Mouse (Mus musculus) hematopoietic stem cell, adult 5-6 weeks (primary cell): ENCODE measurements around the gene Hist1h4k. TPM values are rescaled to one million over a fixed set of nuclear protein-coding genes. Genes with fewer than 3 reads are reported as not detected.
"Not testable (repeated sequence)": the region's sequence is repeated elsewhere in the genome, so short reads cannot be mapped to it uniquely, and the experiment has no call there.

Experiments used
- ATAC-seq, 2 experiments: fragments of 125-278 bp in 1 of 2; replicated peaks in 1 of 2; 2 replicates each; pipeline ENCODE4 v1.8.0; 2016 to 2017; ENCODE audit warnings: inconsistent platforms in 2 of 2, mild to moderate bottlenecking in 2 of 2, moderate number of reproducible peaks in 2 of 2, low read depth in 1 of 2, moderate TSS enrichment in 1 of 2; ENCODE audit not compliant: low FRiP score in 2 of 2, poor library complexity in 2 of 2, severe bottlenecking in 2 of 2, insufficient read depth in 1 of 2, low TSS enrichment in 1 of 2
- total RNA-seq: library from RNA; stranded (forward); fragments of 172-1452, 232-1000 nt; gene quantifications from 2 replicates; pipeline ENCODE4 v1.2.3, GENCODE M21; 2017

Hist1h4k gene
- total RNA-seq, 1 experiment from 2014 or later = 1,343 TPM

DNA sequence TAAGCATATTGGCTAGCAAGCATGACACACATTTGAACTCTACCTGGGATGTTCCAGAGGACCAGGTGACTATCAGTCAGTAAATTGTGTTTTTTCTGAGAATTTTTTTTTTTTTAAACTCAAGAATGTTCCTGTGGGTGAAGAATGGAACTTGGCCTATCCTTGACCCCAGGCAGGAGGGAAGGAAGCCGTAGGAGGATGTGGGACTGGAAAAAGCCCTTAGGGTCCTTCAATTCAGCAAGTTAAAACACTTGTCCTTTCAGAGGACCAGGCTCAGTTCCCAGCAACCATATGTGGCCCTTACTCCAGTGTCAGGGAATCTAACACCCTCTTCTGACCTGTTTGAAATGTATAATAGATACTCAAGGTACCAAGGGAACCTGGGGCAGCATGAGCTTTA lies 20.8 kb downstream of the Hist1h4k start:
- no peak for ATAC-seq

DNA sequence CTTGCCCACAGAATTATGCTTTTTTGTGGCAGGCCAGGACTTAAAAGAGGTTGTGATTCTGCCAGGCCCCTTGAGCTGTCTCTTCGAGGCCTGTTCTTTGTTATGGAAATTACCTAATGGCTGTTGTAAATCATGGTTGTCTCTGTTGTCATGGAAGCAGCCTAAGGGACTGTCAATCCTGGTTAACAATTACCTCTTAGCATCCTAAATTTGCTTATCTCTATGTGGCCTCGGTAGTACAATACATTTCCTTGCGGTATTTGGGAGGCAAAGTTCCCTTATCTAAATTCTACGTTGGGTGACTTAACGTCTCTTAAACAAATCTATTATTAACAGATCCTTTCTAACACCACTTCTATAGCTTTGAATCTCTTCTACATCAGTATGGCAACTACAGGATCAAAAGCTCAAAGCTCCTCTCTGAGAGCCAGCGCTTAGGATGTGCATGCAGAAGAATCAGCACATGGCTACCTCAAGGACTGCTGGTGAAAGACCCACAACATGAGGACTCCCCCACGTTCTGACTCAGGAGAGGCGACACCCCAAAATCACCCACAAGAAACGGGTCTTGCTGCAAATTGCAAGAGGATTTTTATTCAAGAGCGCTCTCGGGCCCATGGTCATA lies 22.2 kb downstream of the Hist1h4k start:
- no peak for ATAC-seq

DNA sequence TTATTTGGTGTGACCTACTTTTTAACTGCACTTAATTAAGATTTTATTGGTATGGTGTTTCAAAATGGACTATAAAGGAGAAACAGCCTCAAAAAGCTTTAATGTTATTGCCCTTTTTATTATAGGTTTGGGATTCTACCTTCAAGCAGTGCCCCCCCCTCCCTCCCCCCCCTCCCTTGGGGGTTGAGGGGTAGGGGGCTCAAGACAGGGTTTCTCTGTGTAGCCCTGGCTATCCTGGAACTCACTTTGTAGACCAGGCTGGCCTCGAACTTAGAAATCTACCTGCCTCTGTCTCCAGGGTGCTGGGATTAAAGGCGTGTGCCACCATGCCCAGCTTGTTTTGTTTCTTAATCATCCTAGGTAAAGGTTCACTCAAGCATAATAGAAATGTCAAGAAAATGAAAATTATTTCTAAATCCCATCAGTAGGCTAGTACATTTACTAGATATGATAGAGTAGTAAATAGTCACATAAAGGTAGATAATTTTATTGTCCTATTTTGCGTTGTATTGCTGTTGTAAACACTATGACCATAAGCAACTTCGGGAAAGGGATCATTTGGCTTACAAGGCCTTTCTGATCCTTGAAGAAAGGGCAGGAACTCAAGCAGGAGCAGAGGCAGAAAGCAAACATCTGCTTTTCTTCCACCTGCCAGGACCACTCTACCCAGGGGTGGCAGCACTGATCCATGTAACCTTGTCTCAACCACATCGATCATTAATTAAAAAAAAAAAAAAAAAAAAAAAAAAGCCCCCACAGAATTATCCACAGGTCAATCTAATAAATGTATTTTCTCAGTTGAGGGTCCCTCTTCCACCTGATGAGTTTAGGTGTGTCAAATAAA lies 27.1 kb downstream of the Hist1h4k start:
- ATAC-seq = no peak

DNA sequence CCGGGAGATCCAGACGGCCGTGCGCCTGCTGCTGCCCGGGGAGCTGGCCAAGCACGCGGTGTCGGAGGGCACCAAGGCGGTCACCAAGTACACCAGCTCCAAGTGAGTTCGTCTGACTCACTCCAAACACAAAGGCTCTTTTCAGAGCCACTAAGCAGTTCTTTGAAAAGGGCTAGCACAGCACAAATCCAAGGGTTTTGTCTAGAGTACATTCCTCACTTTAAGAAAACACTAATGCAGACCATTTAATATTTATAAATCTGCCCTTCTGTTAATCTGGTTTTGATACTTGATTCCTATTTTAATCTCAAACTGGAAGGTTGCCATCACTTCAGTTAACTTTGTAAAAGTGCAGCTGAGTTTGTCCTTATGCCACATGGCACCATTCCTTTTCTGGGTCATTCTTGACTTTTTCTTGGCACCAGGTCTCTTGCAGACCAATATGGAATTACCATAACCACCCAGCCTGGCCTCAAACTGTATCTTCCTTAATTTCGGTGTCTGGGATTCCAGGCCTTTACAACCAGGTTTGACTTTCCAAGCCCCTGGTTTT lies 27.9 kb downstream of the Hist1h4k start:
- no peak for ATAC-seq

DNA sequence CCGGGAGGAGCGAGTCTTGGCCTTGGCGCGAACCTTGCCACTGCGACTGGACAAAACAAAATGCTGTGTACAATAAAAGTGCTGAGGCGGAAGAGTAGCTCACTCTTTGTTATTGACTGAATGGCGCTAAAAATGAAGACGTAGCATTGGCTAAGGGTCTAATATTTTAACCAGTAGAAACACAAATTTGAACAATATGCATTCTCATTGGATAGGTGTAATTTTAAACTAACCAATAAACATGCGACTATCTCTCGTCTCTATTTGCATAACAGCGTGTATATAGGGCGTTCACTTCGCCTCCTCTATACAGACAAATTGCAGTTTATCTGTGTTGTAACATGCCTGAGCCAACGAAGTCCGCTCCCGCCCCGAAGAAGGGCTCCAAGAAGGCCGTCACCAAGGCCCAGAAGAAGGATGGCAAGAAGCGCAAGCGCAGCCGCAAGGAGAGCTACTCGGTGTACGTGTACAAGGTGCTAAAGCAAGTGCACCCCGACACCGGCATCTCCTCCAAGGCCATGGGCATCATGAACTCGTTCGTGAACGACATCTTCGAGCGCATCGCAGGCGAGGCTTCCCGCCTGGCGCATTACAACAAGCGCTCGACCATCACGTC lies 28.4 kb downstream of the Hist1h4k start, which contains the start of gene Hist1h2bm:
Gene Hist1h2bm (plus strand): TSS at position 288 of the 616 bp plus-strand sequence.
- ATAC-seq = peak; percentile 97 to 98

DNA sequence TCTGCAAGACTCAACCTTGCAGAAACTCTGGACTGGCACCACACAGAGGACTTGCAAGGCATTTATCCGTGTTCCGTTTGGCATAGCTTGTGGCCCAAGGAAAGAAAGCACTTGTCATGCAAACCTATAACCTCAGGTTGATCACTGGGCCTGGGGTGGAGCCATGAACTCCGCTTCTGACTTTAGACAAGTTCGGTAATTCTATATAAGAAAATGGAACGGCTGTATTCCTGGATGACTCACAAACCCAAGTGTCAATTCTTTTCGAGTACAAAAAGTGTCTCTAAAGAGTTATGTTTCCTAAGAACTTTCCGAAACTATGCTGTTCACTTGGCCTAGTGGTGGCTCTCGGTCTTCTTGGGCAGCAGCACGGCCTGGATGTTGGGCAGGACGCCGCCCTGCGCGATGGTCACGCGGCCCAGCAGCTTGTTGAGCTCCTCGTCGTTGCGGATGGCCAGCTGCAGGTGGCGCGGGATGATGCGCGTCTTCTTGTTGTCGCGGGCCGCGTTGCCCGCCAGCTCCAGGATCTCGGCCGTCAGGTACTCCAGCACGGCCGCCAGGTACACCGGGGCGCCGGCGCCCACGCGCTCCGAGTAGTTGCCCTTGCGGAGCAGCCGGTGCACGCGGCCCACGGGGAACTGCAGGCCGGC lies 29.1 kb downstream of the Hist1h4k start:
- ATAC-seq = not testable (repeated sequence)

DNA sequence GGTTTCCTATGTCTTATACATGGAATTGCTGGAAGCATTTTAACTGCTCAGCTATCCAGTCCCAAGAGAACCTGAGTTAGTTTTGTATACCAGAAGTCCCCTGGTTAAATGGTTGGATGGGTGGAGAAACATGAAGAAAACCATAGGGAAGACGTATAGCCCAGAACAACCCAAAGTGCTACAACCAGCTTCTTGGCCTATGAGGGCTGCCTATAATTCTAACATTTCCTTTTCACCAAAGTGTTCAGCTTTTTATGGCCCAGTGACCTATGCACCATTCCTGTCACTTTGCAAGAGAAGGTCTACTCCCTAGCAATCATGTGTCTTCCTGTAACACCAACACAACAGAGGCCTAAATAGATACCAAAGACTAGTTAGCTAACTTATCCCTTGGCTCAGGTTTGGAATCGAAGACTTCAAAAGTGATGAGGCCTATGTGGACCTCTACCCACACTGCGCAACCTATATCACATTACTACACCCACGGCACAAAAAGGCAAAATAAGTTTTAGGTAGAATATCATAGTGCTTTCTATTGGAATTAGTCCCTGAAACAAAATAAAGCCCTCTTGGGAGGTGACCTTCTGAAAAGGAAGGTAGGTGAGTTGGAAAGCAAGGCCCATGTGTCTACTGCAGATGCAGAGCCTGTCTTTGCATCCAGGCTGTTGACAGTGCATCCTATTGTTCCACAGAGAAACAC lies 31.8 kb downstream of the Hist1h4k start:
- ATAC-seq = no peak

DNA sequence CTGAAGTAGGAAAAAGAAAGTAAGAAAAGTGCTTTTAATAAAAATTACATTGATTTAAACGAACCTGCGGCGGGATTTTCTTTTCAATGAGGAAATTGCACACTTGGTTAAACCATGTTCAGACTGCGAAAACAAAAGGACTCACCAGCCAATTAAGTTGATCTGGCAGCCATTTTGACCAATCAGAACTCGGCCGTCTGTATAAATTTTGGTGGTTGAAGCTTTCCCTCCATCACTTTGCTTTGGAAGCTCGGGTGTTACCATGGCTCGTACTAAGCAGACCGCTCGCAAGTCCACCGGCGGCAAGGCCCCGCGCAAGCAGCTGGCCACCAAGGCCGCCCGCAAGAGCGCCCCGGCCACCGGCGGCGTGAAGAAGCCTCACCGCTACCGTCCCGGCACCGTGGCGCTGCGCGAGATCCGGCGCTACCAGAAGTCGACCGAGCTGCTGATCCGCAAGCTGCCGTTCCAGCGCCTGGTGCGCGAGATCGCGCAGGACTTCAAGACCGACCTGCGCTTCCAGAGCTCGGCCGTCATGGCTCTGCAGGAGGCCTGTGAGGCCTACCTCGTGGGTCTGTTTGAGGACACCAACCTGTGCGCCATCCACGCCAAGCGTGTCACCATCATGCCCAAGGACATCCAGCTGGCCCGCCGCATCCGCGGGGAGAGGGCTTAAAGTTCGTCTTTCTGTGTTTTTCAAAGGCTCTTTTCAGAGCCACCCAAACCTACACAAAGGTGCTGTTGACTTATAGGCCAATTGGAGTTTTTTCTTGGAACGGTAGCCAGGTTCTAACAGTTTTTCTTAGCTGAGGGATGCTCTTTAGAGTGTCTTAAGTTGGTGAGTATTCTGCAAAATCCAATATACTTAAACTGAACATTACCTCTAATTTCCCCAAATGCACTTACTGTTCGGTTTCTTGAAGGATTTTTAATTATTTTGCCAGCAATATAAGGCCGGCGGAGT lies 32.6 kb downstream of the Hist1h4k start, which contains the start of gene Hist1h3h:
Gene Hist1h3h (plus strand): TSS at position 263 of the 961 bp plus-strand sequence.
- ATAC-seq = peak; percentile 40 to 48; a peak in 3 of 4 replicates

DNA sequence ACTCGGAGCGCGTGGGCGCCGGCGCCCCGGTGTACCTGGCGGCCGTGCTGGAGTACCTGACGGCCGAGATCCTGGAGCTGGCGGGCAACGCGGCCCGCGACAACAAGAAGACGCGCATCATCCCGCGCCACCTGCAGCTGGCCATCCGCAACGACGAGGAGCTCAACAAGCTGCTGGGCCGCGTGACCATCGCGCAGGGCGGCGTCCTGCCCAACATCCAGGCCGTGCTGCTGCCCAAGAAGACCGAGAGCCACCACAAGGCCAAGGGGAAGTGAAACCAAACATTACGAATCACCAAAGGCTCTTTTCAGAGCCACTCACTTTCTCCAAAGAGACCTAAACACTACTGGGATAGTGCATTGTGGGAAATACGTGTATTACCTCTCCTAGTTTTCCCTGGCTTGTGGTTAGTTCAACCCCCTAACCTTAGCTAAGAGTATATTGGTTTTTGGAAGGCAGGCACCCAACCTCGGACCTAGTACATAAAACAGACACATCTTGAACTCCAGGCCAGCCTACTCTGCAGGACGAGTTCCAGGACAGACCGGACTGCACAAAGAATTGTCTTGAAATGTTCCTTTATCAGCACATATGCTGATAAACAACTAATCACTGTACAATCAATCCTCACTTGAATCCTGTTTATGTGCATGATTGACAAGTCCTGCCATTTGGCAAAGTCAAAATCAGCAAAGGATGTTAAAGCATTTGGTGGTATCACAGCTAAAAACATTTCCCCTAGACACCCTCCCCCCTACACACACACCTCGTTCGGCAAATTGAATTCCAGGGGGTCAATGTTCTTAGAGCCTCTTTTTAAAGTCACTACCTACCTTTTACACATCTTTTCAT lies 33.5 kb downstream of the Hist1h4k start:
- ATAC-seq = peak in 1 of 2 experiments; percentile 15; a peak in 2 of 4 replicates

DNA sequence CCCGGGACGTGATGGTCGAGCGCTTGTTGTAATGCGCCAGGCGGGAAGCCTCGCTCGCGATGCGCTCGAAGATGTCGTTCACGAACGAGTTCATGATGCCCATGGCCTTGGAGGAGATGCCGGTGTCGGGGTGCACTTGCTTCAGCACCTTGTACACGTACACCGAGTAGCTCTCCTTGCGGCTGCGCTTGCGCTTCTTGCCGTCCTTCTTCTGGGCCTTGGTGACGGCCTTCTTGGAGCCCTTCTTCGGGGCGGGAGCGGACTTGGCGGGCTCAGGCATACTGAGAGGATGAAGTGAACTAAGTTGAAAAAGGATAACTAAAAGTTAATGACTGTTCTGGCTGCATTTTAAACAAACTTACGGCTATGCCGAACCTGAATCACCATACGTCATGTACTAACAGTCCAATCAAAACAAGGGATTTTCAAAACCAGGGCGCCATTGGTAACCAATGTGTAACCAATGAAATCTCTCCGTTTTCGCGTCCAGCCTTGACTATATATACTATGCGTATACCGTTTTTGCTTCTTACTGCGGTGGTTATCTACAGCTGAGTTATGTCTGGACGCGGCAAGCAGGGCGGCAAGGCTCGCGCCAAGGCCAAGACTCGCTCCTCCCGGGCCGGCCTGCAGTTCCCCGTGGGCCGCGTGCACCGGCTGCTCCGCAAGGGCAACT lies 34.3 kb downstream of the Hist1h4k start, which contains the start of the genes Hist1h2bl and Hist1h2ai:
Gene Hist1h2bl (minus strand): TSS at position 280 of the 676 bp plus-strand sequence.
Gene Hist1h2ai (plus strand): TSS at position 559 of the 676 bp plus-strand sequence.
- peak; percentile 86 to 95 for ATAC-seq

DNA sequence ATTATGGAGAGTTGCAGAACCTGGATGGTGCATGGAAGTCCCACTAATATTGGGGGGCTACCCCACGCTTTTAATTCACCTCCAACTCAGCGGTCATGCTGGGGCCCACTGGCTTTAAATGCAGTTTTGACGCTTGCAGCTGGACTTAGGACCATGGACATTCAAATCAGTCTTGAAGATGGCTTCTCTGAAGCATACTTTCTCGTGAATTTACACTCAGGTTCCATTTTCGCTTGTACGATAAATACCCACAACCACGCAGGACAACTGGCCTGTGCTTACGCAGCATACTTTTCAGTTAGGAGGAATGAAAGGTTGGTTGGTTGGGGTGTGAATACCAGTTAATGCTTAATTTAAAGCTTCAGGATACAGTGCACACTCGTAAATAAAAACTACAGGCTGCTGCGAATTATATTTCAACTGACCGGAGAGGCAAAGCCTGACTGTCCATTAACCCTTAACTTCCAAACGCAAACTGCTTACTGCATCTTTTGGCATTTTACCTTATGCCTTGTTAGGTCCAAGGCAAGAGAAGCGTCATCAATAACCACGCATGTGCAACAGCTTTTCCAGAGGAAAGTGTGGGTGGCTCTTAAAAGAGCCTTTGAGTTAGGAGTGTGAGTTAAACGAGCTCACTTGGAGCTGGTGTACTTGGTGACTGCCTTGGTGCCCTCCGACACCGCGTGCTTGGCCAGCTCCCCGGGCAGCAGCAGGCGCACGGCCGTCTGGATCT lies 35.0 kb downstream of the Hist1h4k start:
- ATAC-seq = no peak

DNA sequence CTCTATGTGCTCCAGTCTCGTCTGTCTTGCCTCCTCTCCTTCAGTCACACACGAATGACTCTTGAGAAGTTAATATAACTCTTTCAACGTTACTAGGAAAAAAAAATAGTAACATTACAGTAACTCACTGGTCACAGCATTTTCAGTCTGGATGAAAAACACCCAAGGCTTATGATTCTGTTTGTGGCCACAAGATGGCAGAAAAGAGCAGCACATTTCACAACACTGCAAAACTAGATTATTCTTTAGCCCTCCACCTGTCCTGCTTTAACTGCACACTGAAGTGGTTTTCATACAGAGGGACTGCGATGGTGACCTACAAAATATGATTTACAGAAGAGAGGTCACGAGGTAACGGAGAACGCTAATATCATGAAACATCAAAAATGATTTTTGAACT lies 35.6 kb downstream of the Hist1h4k start:
- ATAC-seq = peak in 1 of 2 experiments; percentile 20; a peak in 1 of 4 replicates

DNA sequence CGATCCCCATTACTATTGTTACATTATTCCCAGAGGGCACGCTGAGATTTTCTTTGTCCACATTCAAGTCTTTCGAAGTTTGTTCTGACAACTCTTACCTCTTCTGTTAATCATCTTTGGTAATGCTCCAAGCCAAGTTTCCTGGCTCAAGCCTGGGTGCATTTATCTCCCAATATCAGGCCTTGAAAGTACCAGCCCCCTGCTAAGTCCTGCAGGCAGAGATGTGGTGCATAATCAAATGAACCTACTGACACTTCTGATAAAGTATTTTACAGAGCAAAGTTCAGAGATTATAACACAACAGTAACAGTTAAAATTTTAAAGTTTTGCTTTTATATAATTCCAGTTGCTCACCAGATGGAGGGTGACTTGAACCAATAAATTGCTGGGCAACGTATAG lies 38.6 kb downstream of the Hist1h4k start:
- no peak for ATAC-seq
